Mouse (Mus musculus) heart, embryonic 12.5 days (tissue): ENCODE data around the gene Eif6. TPM values are rescaled to one million over a fixed set of nuclear protein-coding genes. Genes with fewer than 3 reads are reported as not detected.

ENCODE experiments used
- ATAC-seq: fragments of 200-750 bp; cut with Nextera tagmentation; 2 replicates; pipeline ENCODE4 v1.8.0; 2017; ENCODE audit warnings: moderate TSS enrichment, moderate library complexity; ENCODE audit not compliant: insufficient number of reproducible peaks, low FRiP score
- H3K27ac ChIP-seq: fragments of 300-500 bp; sonication (generic); 2 replicates; pipeline ENCODE4 v1.5.1; 2016; ENCODE audit warnings: mild to moderate bottlenecking, moderate library complexity; ENCODE audit not compliant: poor library complexity, severe bottlenecking
- H3K27me3 ChIP-seq: fragments of 300-500 bp; sonication (generic); replicated peaks from 2 replicates; pipeline ENCODE4 v1.6.1; 2016; ENCODE audit warnings: mild to moderate bottlenecking, moderate library complexity
- H3K36me3 ChIP-seq: fragments of 300-500 bp; sonication (generic); 2 replicates; pipeline ENCODE4 v1.6.1; 2016; ENCODE audit warnings: mild to moderate bottlenecking, moderate library complexity
- H3K4me1 ChIP-seq: fragments of 300-500 bp; sonication (generic); replicated peaks from 2 replicates; pipeline ENCODE4 v1.6.1; 2016; ENCODE audit warnings: mild to moderate bottlenecking
- H3K4me2 ChIP-seq: fragments of 300-500 bp; sonication (generic); 2 replicates; pipeline ENCODE4 v1.6.1; 2016; ENCODE audit warnings: mild to moderate bottlenecking, moderate library complexity
- H3K4me3 ChIP-seq: fragments of 300-500 bp; sonication (generic); 2 replicates; pipeline ENCODE4 v1.5.1; 2016; ENCODE audit warnings: mild to moderate bottlenecking
- H3K9ac ChIP-seq: fragments of 300-500 bp; sonication (generic); 2 replicates; pipeline ENCODE4 v1.6.1; 2016; ENCODE audit warnings: mild to moderate bottlenecking, moderate library complexity
- H3K9me3 ChIP-seq: fragments of 300-500 bp; sonication (generic); replicated peaks from 2 replicates; pipeline ENCODE4 v1.6.1; 2016; ENCODE audit warnings: mild to moderate bottlenecking, moderate library complexity
- WGBS: fragments of 180-500 bp; shearing (Covaris S2); methylation state at CpG from one replicate; pipeline ENCODE4 v1.1.7; 2016; 5-methylcytosine and 5-hydroxymethylcytosine counted together
- polyA plus RNA-seq: library from polyadenylated mRNA; unstranded; fragments of >200 nt; fragmentation: Nextera tagmentation; extraction: Ambion mirVana; gene quantifications from 2 replicates; pipeline ENCODE4 v1.2.1, GENCODE M21; 2016

The Eif6 gene
- polyA plus RNA-seq, 1 experiment from 2014 or later, result 116 TPM

GRCm38 (mm10) chr2:155807408-155807807 is 19.3 kb downstream of the Eif6 start:
- 79% methylated on average over 4 of the region's 4 CpGs for WGBS
- Histone ChIP-seq H3K4me1 (peaks cover 8% of the 10 kb centered on the region), H3K27me3 (peaks cover 10% of the 10 kb centered on the region; the same call in 1 of the 2 replicates), H3K4me2 (no peak overlapping the region), H3K9ac (no peak overlapping the region), H3K9me3 (no peaks in the 10 kb centered on the region), H3K4me3 (no peak overlapping the region), H3K36me3 (no peaks in the 10 kb centered on the region), H3K27ac (no peak overlapping the region)
- no peak for ATAC-seq

- Histone ChIP-seq H3K4me3 (no peak overlapping the region), H3K9ac (no peak overlapping the region), H3K4me1 (peaks cover 8% of the 10 kb centered on the region), H3K36me3 (no peaks in the 10 kb centered on the region), H3K4me2 (no peak overlapping the region), H3K9me3 (no peaks in the 10 kb centered on the region), H3K27me3 (peaks cover 10% of the 10 kb centered on the region; the same call in 1 of the 2 replicates), H3K27ac (no peak overlapping the region)
- no peak for ATAC-seq
- WGBS, result 61% methylated on average over 5 of the region's 5 CpGs
These were observed 20.2 kb downstream of the Eif6 start for GRCm38 (mm10) chr2:155806548-155806947.

GRCm38 (mm10) chr2:155805925-155806255 is 20.8 kb downstream of the Eif6 start:
- peaks cover 8% of the 10 kb centered on the region for H3K4me1 ChIP-seq
- no peaks in the 10 kb centered on the region for H3K36me3 ChIP-seq
- H3K27me3 ChIP-seq, result peaks cover 13% of the 10 kb centered on the region; the same call in 1 of the 2 replicates
- no peak overlapping the region for H3K4me3 ChIP-seq
- no peak overlapping the region for H3K4me2 ChIP-seq
- H3K9me3 ChIP-seq, result no peaks in the 10 kb centered on the region
- H3K27ac ChIP-seq, result no peak overlapping the region
- H3K9ac ChIP-seq, result no peak overlapping the region
- 63% methylated on average over 6 of the region's 6 CpGs for WGBS
- no peak for ATAC-seq

GRCm38 (mm10) chr2:155805231-155805924 is 21.3 kb downstream of the Eif6 start:
- H3K27ac ChIP-seq, result no peak overlapping the region
- peaks cover 13% of the 10 kb centered on the region; the same call in 1 of the 2 replicates for H3K27me3 ChIP-seq
- no peaks in the 10 kb centered on the region for H3K9me3 ChIP-seq
- H3K4me1 ChIP-seq, result peaks cover 8% of the 10 kb centered on the region
- no peaks in the 10 kb centered on the region for H3K36me3 ChIP-seq
- ATAC-seq, result no peak
- no peak overlapping the region for H3K9ac ChIP-seq
- H3K4me2 ChIP-seq, result no peak overlapping the region
- no peak overlapping the region for H3K4me3 ChIP-seq
- 37% methylated on average over 6 of the region's 6 CpGs for WGBS

DNA sequence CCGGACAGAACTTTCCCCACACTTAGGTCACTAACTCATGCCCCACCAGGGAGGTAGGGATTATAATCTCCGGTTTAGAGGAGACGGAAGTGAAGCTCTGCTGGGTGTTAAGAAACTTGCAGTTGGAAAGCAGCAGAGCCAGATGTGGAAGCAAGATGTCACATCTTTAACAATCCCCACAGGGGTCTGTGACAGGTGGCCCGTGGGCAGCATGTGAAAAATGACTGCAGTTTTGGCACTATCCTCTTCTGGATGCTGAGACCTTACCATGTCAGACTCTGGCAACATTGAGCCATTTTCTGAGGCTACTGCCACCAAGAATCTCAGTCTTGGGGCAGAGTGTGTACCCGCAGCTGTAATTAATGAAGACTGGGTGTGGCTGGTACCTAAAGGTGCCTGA is 22.7 kb downstream of the Eif6 start:
- 64% methylated on average over 5 of the region's 5 CpGs for WGBS
- H3K9me3 ChIP-seq, result no peaks in the 10 kb centered on the region
- no peak overlapping the region for H3K4me2 ChIP-seq
- H3K27ac ChIP-seq, result no peak overlapping the region
- H3K9ac ChIP-seq, result no peak overlapping the region
- ATAC-seq, result no peak
- no peaks in the 10 kb centered on the region for H3K36me3 ChIP-seq
- H3K27me3 ChIP-seq, result peaks cover 21% of the 10 kb centered on the region
- peaks cover 8% of the 10 kb centered on the region for H3K4me1 ChIP-seq
- H3K4me3 ChIP-seq, result no peak overlapping the region

DNA sequence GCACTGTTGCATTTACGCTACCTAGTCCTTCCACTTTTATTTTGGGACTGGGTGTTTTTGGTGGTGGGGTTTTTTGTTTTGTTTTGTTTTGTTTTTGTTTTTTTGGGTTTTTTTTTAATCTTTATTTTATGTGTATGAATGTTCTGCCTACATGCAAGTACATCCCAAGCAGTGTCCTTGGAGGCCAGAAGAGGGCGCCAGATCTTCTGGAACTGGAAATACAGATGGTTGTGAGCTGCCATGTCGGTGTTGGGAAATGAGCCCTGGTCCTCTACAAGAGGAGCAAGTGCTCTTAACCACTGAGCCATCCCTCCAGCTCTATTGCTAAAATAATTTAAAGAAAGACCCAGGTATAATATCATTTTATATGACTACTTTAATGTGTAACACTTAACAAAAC is 24.0 kb downstream of the Eif6 start:
- Histone ChIP-seq H3K27ac (no peak overlapping the region), H3K9ac (no peak overlapping the region), H3K4me3 (no peak overlapping the region), H3K36me3 (no peaks in the 10 kb centered on the region), H3K4me2 (no peak overlapping the region), H3K27me3 (peaks cover 24% of the 10 kb centered on the region), H3K4me1 (peaks cover 8% of the 10 kb centered on the region), H3K9me3 (no peaks in the 10 kb centered on the region)
- 54% methylated on average over 3 of the region's 3 CpGs for WGBS
- no peak for ATAC-seq

DNA sequence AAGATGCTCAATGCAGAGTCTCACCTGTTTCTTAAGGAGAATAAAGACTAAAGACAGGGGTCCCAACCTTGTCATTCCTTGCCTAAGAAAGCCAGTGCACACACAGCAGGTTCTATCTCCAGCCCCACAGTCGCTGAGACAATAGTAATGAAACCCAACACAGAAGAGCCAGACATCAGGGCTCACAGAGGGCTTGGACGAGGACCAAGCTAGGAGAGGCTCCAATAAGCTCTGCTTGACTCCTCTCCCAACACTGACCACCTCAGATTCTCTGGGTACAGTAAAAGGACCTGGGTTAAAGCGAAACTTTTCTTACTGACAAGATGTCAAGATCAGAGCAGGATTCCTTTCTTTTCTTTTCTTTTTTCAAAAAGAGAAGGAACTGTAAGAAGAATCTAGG is 28.1 kb downstream of the Eif6 start:
- H3K9me3 ChIP-seq, result no peaks in the 10 kb centered on the region
- H3K36me3 ChIP-seq, result no peaks in the 10 kb centered on the region
- H3K4me2 ChIP-seq, result no peak overlapping the region
- no peak overlapping the region for H3K9ac ChIP-seq
- no peaks in the 10 kb centered on the region for H3K4me1 ChIP-seq
- H3K27ac ChIP-seq, result no peak overlapping the region
- no peak for ATAC-seq
- no peak overlapping the region for H3K4me3 ChIP-seq
- H3K27me3 ChIP-seq, result peaks cover 14% of the 10 kb centered on the region; the same call in 1 of the 2 replicates
- WGBS, result 47% methylated on average over 3 of the region's 3 CpGs

DNA sequence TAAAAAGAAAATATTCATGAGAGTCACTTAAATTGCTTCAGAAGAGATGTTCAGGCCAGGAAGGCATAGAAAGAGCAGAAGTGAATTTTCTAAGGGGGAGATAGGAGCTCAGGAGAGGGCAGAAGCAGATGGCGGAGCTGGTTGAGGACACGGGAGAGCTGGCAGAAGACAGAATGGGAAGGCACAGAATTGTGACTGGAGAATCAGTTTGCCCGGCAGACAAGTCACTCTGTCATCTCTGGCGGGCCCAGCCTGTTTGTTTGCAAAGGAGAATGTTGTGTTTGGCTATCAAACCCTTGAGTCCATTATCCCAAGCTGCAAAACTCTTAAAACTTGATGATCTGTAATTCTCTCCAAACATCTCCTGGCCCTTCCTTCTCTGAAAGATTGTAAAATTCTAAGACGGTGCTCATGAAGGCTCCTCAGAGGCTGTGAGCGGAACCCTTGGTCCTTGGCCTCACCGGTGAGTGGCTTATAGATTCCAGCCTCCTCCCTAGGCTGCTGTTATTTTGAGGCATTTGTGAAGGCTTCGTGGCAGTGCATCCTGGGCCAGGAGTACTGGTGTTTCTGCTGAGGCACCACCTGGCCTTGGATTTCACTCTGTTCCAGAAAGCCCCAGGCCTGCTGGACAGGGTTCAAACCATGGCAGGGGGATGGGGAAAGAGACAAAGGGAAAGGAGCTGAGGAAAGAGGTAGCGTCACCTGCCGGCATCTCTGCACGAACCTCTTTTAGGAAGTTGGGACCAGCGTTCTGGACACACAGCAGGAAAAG is 31.9 kb downstream of the Eif6 start:
- 81% methylated on average over 12 of the region's 12 CpGs for WGBS
- Histone ChIP-seq H3K27ac (no peak overlapping the region), H3K4me3 (no peak overlapping the region), H3K4me1 (no peaks in the 10 kb centered on the region), H3K36me3 (no peaks in the 10 kb centered on the region), H3K9ac (no peak overlapping the region), H3K27me3 (peaks cover 7% of the 10 kb centered on the region; the same call in 1 of the 2 replicates), H3K9me3 (no peaks in the 10 kb centered on the region), H3K4me2 (no peak overlapping the region)
- ATAC-seq, result no peak

GRCm38 (mm10) chr2:155792899-155793298 is 33.8 kb downstream of the Eif6 start:
- Histone ChIP-seq H3K4me2 (peak overlapping the region; percentile 14; the same call in 1 of the 2 replicates), H3K36me3 (no peaks in the 10 kb centered on the region), H3K4me3 (no peak overlapping the region), H3K4me1 (no peaks in the 10 kb centered on the region), H3K27ac (no peak overlapping the region), H3K27me3 (peaks cover 8% of the 10 kb centered on the region; the same call in 1 of the 2 replicates), H3K9ac (no peak overlapping the region), H3K9me3 (no peaks in the 10 kb centered on the region)
- 36% methylated on average over 12 of the region's 12 CpGs for WGBS
- ATAC-seq, result no peak

DNA sequence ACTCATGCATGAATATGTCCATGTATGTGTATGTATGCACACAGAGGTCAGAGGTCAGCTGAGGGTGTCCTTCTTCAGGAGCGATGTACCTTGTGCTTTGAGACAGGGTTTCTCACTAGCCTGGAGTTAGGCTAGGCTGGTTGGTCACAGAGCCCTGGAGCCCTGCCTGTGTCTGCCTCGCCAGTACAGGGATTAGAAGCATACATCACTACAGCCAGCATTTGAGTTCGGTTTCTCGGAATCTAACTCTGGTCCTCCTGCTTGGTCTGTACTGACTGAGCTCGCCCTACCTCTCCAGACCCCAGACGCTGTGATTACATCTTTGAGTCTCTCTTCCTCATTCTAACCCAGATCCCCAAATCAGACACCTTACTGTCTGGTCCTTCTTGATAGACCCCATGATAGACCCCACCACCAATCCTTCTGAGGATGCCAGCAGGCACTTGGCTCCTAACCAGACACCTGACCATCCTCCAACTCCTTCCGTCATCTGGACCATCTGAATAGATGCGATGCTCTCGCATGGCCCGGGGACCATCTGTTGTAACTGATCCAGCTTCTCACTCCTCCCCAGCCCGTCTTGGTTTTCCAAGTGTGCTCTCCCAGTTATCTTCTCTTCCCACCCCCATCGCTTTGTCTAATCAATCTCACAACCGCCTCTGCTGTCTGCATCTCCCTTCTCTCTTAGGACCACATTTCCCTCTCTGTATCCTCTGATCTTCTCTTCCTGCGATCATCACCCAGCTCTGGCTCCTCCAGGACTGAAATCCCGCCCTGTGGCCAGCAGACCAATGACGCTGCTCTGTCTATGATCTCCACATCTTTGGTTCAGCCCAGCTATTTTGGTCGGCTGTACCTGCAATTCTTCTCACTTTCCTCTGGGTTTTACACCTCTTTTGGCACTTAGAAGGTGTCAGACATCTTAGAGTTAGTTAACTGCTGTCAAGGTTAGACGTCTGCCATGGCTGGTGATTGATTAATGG is 38.5 kb downstream of the Eif6 start:
- peaks cover 12% of the 10 kb centered on the region; the same call in 1 of the 2 replicates for H3K27me3 ChIP-seq
- ATAC-seq, result no peak

GRCm38 (mm10) chr2:155786905-155787304 is 39.8 kb downstream of the Eif6 start:
- Histone ChIP-seq H3K4me3 (no peak overlapping the region), H3K36me3 (no peaks in the 10 kb centered on the region), H3K27me3 (peaks cover 12% of the 10 kb centered on the region; the same call in 1 of the 2 replicates), H3K9me3 (no peaks in the 10 kb centered on the region), H3K4me1 (no peaks in the 10 kb centered on the region), H3K27ac (no peak overlapping the region), H3K9ac (no peak overlapping the region), H3K4me2 (no peak overlapping the region)
- 62% methylated on average over 5 of the region's 5 CpGs for WGBS
- no peak for ATAC-seq

More for the DNA sequence above, 38.5 kb downstream of the Eif6 start:
- Histone ChIP-seq H3K9ac (no peak overlapping the region), H3K4me1 (no peaks in the 10 kb centered on the region), H3K27ac (no peak overlapping the region), H3K36me3 (no peaks in the 10 kb centered on the region), H3K4me2 (no peak overlapping the region), H3K9me3 (no peaks in the 10 kb centered on the region), H3K4me3 (no peak overlapping the region)
- WGBS, result 60% methylated on average over 18 of the region's 18 CpGs
